Mouse (Mus musculus) CD8-positive naive resting alpha-beta T cell, adult 2 months (primary cell): Measurements from ENCODE around the gene Cnn3.

Experiments used
- DNase-seq, 2 experiments: peaks; one replicate each; pipeline ENCODE4 v3.0.0; 2022; ENCODE audit warnings: low read depth in 2 of 2, low spot score in 2 of 2

Cnn3 gene

GRCm38 (mm10) chr3:121417379-121418250 is 8.7 kb upstream of the Cnn3 start:
- no peak for DNase-seq

GRCm38 (mm10) chr3:121418251-121418601 is 8.1 kb upstream of the Cnn3 start:
- no peak for DNase-seq

- DNase-seq, result no peak
Observed at GRCm38 (mm10) chr3:121418850-121419435, 7.4 kb upstream of the Cnn3 start.

- no peak for DNase-seq
Observed at GRCm38 (mm10) chr3:121422405-121422804, 3.9 kb upstream of the Cnn3 start.

- DNase-seq, result peak; percentile 60 to 67
Observed at GRCm38 (mm10) chr3:121426621-121427519, 573 bp downstream of the Cnn3 start.

GRCm38 (mm10) chr3:121427520-121427908 is 1.2 kb downstream of the Cnn3 start:
- no peak for DNase-seq

GRCm38 (mm10) chr3:121428230-121428629 is 1.9 kb downstream of the Cnn3 start:
- no peak for DNase-seq

GRCm38 (mm10) chr3:121428696-121429259 is 2.5 kb downstream of the Cnn3 start:
- no peak for DNase-seq

GRCm38 (mm10) chr3:121429469-121429868 is 3.2 kb downstream of the Cnn3 start:
- DNase-seq, result no peak

GRCm38 (mm10) chr3:121430289-121430936 is 4.1 kb downstream of the Cnn3 start:
- no peak for DNase-seq

GRCm38 (mm10) chr3:121433359-121433758 is 7.1 kb downstream of the Cnn3 start:
- DNase-seq, result no peak

GRCm38 (mm10) chr3:121433968-121434533 is 7.8 kb downstream of the Cnn3 start:
- DNase-seq, result no peak

GRCm38 (mm10) chr3:121435296-121435695 is 9.0 kb downstream of the Cnn3 start:
- no peak for DNase-seq

- DNase-seq, result no peak
Observed at GRCm38 (mm10) chr3:121437070-121437469, 10.8 kb downstream of the Cnn3 start.

- DNase-seq, result no peak
Observed at GRCm38 (mm10) chr3:121437996-121438395, 11.7 kb downstream of the Cnn3 start.

- no peak for DNase-seq
Observed at GRCm38 (mm10) chr3:121439623-121440161, 13.4 kb downstream of the Cnn3 start.

- no peak for DNase-seq
Observed at GRCm38 (mm10) chr3:121441504-121441903, 15.2 kb downstream of the Cnn3 start.

GRCm38 (mm10) chr3:121442288-121442687 is 16.0 kb downstream of the Cnn3 start:
- no peak for DNase-seq

- DNase-seq, result no peak
Observed at GRCm38 (mm10) chr3:121443861-121444271, 17.6 kb downstream of the Cnn3 start.

- no peak for DNase-seq
Observed at GRCm38 (mm10) chr3:121444414-121444813, 18.1 kb downstream of the Cnn3 start.
